Mouse (Mus musculus) erythroblast, embryonic 14.5 days (primary cell): Measurements from ENCODE around the gene Rnf144b.

Experiments
- GATA1 ChIP-seq: IDR thresholded peaks from 2 replicates; pipeline ENCODE4 v1.6.1; 2012; ENCODE audit warnings: low read length, inconsistent platforms, mixed read lengths
- TAL1 ChIP-seq: IDR thresholded peaks from 3 replicates; pipeline ENCODE4 v1.6.1; 2012; ENCODE audit warnings: low read length, inconsistent platforms, mixed read lengths

DNA sequence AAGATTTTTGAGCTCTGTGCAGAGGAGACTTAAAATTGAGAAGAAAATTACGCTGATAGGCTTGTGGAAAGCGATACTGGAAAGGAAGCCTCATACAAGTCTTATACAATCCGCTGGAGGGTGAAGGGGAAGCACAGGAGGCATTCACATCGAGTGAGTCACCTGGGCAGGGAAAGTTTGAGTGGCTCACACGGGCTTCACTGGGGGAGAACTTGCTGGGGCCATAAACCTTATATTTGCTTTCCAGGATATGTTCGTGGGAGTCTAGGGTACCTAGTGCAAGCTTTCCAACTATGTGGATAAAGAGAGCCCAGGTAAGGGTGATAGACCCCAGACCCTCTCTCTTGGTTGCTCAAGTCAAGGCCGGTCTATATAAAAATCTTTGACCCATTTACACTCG, 150.5 kb downstream of the Rnf144b start:
- no peak for TF ChIP-seq GATA1
- no peak for TF ChIP-seq TAL1
